Comparison of ENCODE assay signal across 8 mouse cellular contexts in the genomic region with DNA sequence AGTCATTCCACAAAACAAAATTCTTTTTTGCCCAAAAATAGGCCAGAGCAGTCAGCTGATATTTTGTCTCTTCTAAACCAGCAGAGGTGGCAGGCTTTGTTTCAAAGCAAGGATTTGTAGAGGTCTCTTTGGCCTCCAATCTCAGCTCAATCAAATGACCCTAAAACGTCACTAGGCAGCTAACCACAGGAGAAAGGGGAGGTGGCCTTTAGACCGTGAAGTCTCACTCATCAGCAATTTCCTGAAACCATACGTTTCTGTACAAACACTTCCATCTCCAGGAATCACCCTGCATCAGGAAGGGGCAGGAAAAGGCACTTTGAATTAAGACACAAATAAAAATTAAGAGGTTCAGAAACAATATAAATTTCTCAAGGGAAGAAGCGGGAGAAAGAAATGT. TPM values are rescaled to one million over a fixed set of nuclear protein-coding genes. Genes with fewer than 3 reads are reported as not detected.
DNase-seq lines count a peak whose midpoint lies in the region; ATAC-seq and TF ChIP-seq lines count a peak whose summit lies in the region.

No protein-coding gene starts in this region.

- H3K9me3 ChIP-seq in intestine, postnatal 0 days (ENCODE audit: control insufficient read depth), result no peaks in the 10 kb centered on the region
- H3K9me3 ChIP-seq in stomach, embryonic 14.5 days (ENCODE audit: control insufficient read depth, low read depth, low read length), result no peaks in the 10 kb centered on the region

- CTCF ChIA-PET in Patski (lab: Charles Lee), result interaction anchor here (0.8 to 2.9 kb wide), 6 partner anchors 12 to 50 kb away, joined by 3 to 9 read pairs (median 4); no protein-coding TSS in a partner anchor

- in situ Hi-C loops in Patski (cut with MboI; ENCODE audit: low pct_unique_long_range_greater_than_20kb), result loop anchor here (5.0 kb wide), 1 partner anchor 48 kb away; no protein-coding TSS in a partner anchor

- TF ChIP-seq CTCF in Patski (IDR thresholded peaks at IDR 0.05), result no peak
- no peak for TF ChIP-seq CTCF in intestine, postnatal 0 days (IDR thresholded peaks at IDR 0.05; ENCODE audit: low read depth)

- no peak for DNase-seq in frontal cortex, postnatal 10 days (ENCODE audit: low spot score in 2 of 2)
- DNase-seq in Patski (ENCODE audit: low read depth, low spot score), result no peak
- DNase-seq in fibroblast of lung, adult 2 months (ENCODE audit: low read depth), result peak; percentile 61
- DNase-seq in lung, postnatal 14 days, result peak; percentile 7
- DNase-seq in left cerebral cortex, adult 18-20 months (ENCODE audit: low spot score in 2 of 2), result no peak

- POLR2A ChIA-PET in Patski (lab: Charles Lee), result interaction anchor here (0.6 to 1.6 kb wide), 4 partner anchors 12 to 106 kb away, joined by 4 read pairs; no protein-coding TSS in a partner anchor

- H3K9ac ChIP-seq in intestine, postnatal 0 days (ENCODE audit: low read depth, low read length), result peak overlapping the region; percentile 38; the same call in 1 of the 2 replicates
- peak overlapping the region; percentile 58 for H3K9ac ChIP-seq in stomach, embryonic 14.5 days (replicated peaks; ENCODE audit: low read depth, low read length)

- peak overlapping the region; percentile 66 for H3K4me2 ChIP-seq in intestine, postnatal 0 days (replicated peaks; ENCODE audit: low read depth)
- peak overlapping the region; percentile 50 for H3K4me2 ChIP-seq in stomach, embryonic 14.5 days (replicated peaks; ENCODE audit: low read depth, low read length)

- peak; percentile 35; the same call in 1 of the 2 replicates for ATAC-seq in frontal cortex, adult (ENCODE audit: low TSS enrichment)
- peak; percentile 77 for ATAC-seq in Patski
- peak; percentile 76 for ATAC-seq in intestine, postnatal 0 days
- peak; percentile 57; the same call in 1 of the 2 replicates for ATAC-seq in stomach, embryonic 14.5 days (ENCODE audit: insufficient number of reproducible peaks, insufficient read depth, low FRiP score, low read depth)

- peak overlapping the region; percentile 76 for H3K27ac ChIP-seq in intestine, postnatal 0 days (ENCODE audit: low read depth, low read length)
- H3K27ac ChIP-seq in stomach, embryonic 14.5 days (ENCODE audit: low read length), result no peak overlapping the region

- WGBS in intestine, postnatal 0 days, result 0% methylated on average over 4 of the region's 4 CpGs
- WGBS in stomach, embryonic 14.5 days, result 0% methylated on average over 4 of the region's 4 CpGs

- peak overlapping the region; percentile 55 for H3K4me3 ChIP-seq in intestine, postnatal 0 days (ENCODE audit: low read depth, low read length)
- peak overlapping the region; percentile 55 for H3K4me3 ChIP-seq in stomach, embryonic 14.5 days (ENCODE audit: low read depth, low read length)

- H3K36me3 ChIP-seq in intestine, postnatal 0 days (ENCODE audit: control insufficient read depth, insufficient read depth), result no peaks in the 10 kb centered on the region; the same call in 1 of the 2 replicates
- no peaks in the 10 kb centered on the region for H3K36me3 ChIP-seq in stomach, embryonic 14.5 days (ENCODE audit: control insufficient read depth, insufficient read depth, low read length)

- no peaks in the 10 kb centered on the region for H3K4me1 ChIP-seq in intestine, postnatal 0 days (replicated peaks; ENCODE audit: control insufficient read depth, insufficient read depth, low read length)
- H3K4me1 ChIP-seq in stomach, embryonic 14.5 days (ENCODE audit: control insufficient read depth, insufficient read depth, low read length), result peaks cover 2% of the 10 kb centered on the region; the same call in 1 of the 2 replicates

- no peaks in the 10 kb centered on the region for H3K27me3 ChIP-seq in Patski
- no peaks in the 10 kb centered on the region for H3K27me3 ChIP-seq in intestine, postnatal 0 days (replicated peaks; ENCODE audit: control insufficient read depth, insufficient read depth, low read length)
- no peaks in the 10 kb centered on the region for H3K27me3 ChIP-seq in stomach, embryonic 14.5 days (ENCODE audit: control insufficient read depth, insufficient read depth, low read length)

RNA-seq across cellular contexts. Expression of a gene that starts 0.5 kb away (rescaled TPM):
- 202 TPM for polyA plus RNA-seq in Patski (2021)
- 191 and 210 TPM in 2 replicates for polyA plus RNA-seq in intestine, postnatal 0 days (2015; fragmentation: Nextera tagmentation; extraction: Ambion mirVana)
- polyA plus RNA-seq in stomach, embryonic 14.5 days (2014; fragmentation: Nextera tagmentation; extraction: Ambion mirVana), result 73.5 and 78.3 TPM in 2 replicates
- total RNA-seq in left cerebral cortex, adult 18-20 months (2021), result 10 to 100 TPM; 19.2 to 20.4 TPM

RNA-seq across cellular contexts. Expression of a gene that starts 11.9 kb away (rescaled TPM):
- 1.4 TPM for polyA plus RNA-seq in Patski (2021)
- not detected in 2 replicates for polyA plus RNA-seq in intestine, postnatal 0 days (2015; fragmentation: Nextera tagmentation; extraction: Ambion mirVana)
- polyA plus RNA-seq in stomach, embryonic 14.5 days (2014; fragmentation: Nextera tagmentation; extraction: Ambion mirVana), result not detected in 2 replicates
- total RNA-seq in left cerebral cortex, adult 18-20 months (2021), result not detected

RNA-seq across cellular contexts. Expression of a gene that starts 15.2 kb away (rescaled TPM):
- 9.7 TPM for polyA plus RNA-seq in Patski (2021)
- 4.1 and 4.6 TPM in 2 replicates for polyA plus RNA-seq in intestine, postnatal 0 days (2015; fragmentation: Nextera tagmentation; extraction: Ambion mirVana)
- 11.2 TPM in 2 replicates for polyA plus RNA-seq in stomach, embryonic 14.5 days (2014; fragmentation: Nextera tagmentation; extraction: Ambion mirVana)
- 10 to 100 TPM; 20.6 to 22.1 TPM for total RNA-seq in left cerebral cortex, adult 18-20 months (2021)

RNA-seq across cellular contexts. Expression of a gene that starts 44.4 kb away (rescaled TPM):
- 12.9 TPM for polyA plus RNA-seq in Patski (2021)
- polyA plus RNA-seq in intestine, postnatal 0 days (2015; fragmentation: Nextera tagmentation; extraction: Ambion mirVana), result 24.2 and 26.2 TPM in 2 replicates
- 22.2 and 22.9 TPM in 2 replicates for polyA plus RNA-seq in stomach, embryonic 14.5 days (2014; fragmentation: Nextera tagmentation; extraction: Ambion mirVana)
- 1 to 10 TPM; 3.1 to 4.5 TPM for total RNA-seq in left cerebral cortex, adult 18-20 months (2021)

Comparison
In these comparisons a context has a peak if more than half of its experiments do, and no peak if none do; other contexts are left out.
1. DNase-seq: peak in fibroblast of lung, adult 2 months (single experiment) and lung, postnatal 14 days (single experiment); none in frontal cortex, postnatal 10 days (0 of 2), Patski (single experiment) and left cerebral cortex, adult 18-20 months (0 of 2).
2. Peak in every context shown above with its lines, with median percentiles within 50 percentile points of each other: ATAC-seq.